Mouse (Mus musculus): Measurements from ENCODE around the gene Rnls. TPM values are rescaled to one million over a fixed set of nuclear protein-coding genes. Genes with fewer than 3 reads are reported as not detected.

Gene Rnls
- polyA plus RNA-seq, 1 experiment: 1.2 TPM

GRCm38 (mm10) chr19:33178367-33178766, 213.7 kb downstream of the Rnls start:
- Histone ChIP-seq H3K4me3 (ENCODE audit: insufficient read depth, low read length) (no peak overlapping the region), H3K27ac (ENCODE audit: insufficient read depth, low read length) (no peak overlapping the region), H3K4me1 (ENCODE audit: control insufficient read depth, insufficient read depth, low read length) (no peaks in the 10 kb centered on the region)
- TF ChIP-seq CTCF (IDR thresholded peaks at IDR 0.05; ENCODE audit: extremely low read depth, insufficient read depth, low read length) (no peak), POLR2A (IDR thresholded peaks at IDR 0.05; ENCODE audit: extremely low read depth, insufficient read depth, low read length) (no peak)

GRCm38 (mm10) chr19:33173991-33174390, 218.1 kb downstream of the Rnls start:
- Histone ChIP-seq H3K27ac (ENCODE audit: insufficient read depth, low read length) (no peak overlapping the region), H3K4me1 (ENCODE audit: control insufficient read depth, insufficient read depth, low read length) (no peaks in the 10 kb centered on the region), H3K4me3 (ENCODE audit: insufficient read depth, low read length) (no peak overlapping the region)
- no peak for TF ChIP-seq CTCF (IDR thresholded peaks at IDR 0.05; ENCODE audit: extremely low read depth, insufficient read depth, low read length)
- no peak for TF ChIP-seq POLR2A (IDR thresholded peaks at IDR 0.05; ENCODE audit: extremely low read depth, insufficient read depth, low read length)

- no peak for TF ChIP-seq POLR2A (IDR thresholded peaks at IDR 0.05; ENCODE audit: extremely low read depth, insufficient read depth, low read length)
- TF ChIP-seq CTCF (IDR thresholded peaks at IDR 0.05; ENCODE audit: extremely low read depth, insufficient read depth, low read length): no peak
- Histone ChIP-seq H3K27ac (ENCODE audit: insufficient read depth, low read length) (no peak overlapping the region), H3K4me3 (ENCODE audit: insufficient read depth, low read length) (no peak overlapping the region), H3K4me1 (ENCODE audit: control insufficient read depth, insufficient read depth, low read length) (no peaks in the 10 kb centered on the region)
These were observed 222.2 kb downstream of the Rnls start for GRCm38 (mm10) chr19:33169881-33170280.

- Histone ChIP-seq H3K4me1 (ENCODE audit: control insufficient read depth, insufficient read depth, low read length) (no peaks in the 10 kb centered on the region), H3K27ac (ENCODE audit: insufficient read depth, low read length) (no peak overlapping the region), H3K4me3 (ENCODE audit: insufficient read depth, low read length) (no peak overlapping the region)
- no peak for TF ChIP-seq CTCF (IDR thresholded peaks at IDR 0.05; ENCODE audit: extremely low read depth, insufficient read depth, low read length)
- no peak for TF ChIP-seq POLR2A (IDR thresholded peaks at IDR 0.05; ENCODE audit: extremely low read depth, insufficient read depth, low read length)
These were observed 224.4 kb downstream of the Rnls start for GRCm38 (mm10) chr19:33167528-33168264.

GRCm38 (mm10) chr19:33164801-33165200, 227.3 kb downstream of the Rnls start:
- no peaks in the 10 kb centered on the region for H3K4me1 ChIP-seq (ENCODE audit: control insufficient read depth, insufficient read depth, low read length)
- H3K27ac ChIP-seq (ENCODE audit: insufficient read depth, low read length): no peak overlapping the region
- TF ChIP-seq CTCF (IDR thresholded peaks at IDR 0.05; ENCODE audit: extremely low read depth, insufficient read depth, low read length) (no peak), POLR2A (IDR thresholded peaks at IDR 0.05; ENCODE audit: extremely low read depth, insufficient read depth, low read length) (no peak)
- no peak overlapping the region for H3K4me3 ChIP-seq (ENCODE audit: insufficient read depth, low read length)

GRCm38 (mm10) chr19:33161903-33162302, 230.2 kb downstream of the Rnls start:
- H3K4me3 ChIP-seq (ENCODE audit: insufficient read depth, low read length): no peak overlapping the region
- no peak overlapping the region for H3K27ac ChIP-seq (ENCODE audit: insufficient read depth, low read length)
- H3K4me1 ChIP-seq (ENCODE audit: control insufficient read depth, insufficient read depth, low read length): no peaks in the 10 kb centered on the region
- TF ChIP-seq POLR2A (IDR thresholded peaks at IDR 0.05; ENCODE audit: extremely low read depth, insufficient read depth, low read length) (no peak), CTCF (IDR thresholded peaks at IDR 0.05; ENCODE audit: extremely low read depth, insufficient read depth, low read length) (no peak)

- Histone ChIP-seq H3K27ac (ENCODE audit: insufficient read depth, low read length) (no peak overlapping the region), H3K4me3 (ENCODE audit: insufficient read depth, low read length) (no peak overlapping the region), H3K4me1 (ENCODE audit: control insufficient read depth, insufficient read depth, low read length) (no peaks in the 10 kb centered on the region)
- no peak for TF ChIP-seq POLR2A (IDR thresholded peaks at IDR 0.05; ENCODE audit: extremely low read depth, insufficient read depth, low read length)
- no peak for TF ChIP-seq CTCF (IDR thresholded peaks at IDR 0.05; ENCODE audit: extremely low read depth, insufficient read depth, low read length)
These were observed 232.2 kb downstream of the Rnls start for GRCm38 (mm10) chr19:33159897-33160296.

GRCm38 (mm10) chr19:33159192-33159591, 232.9 kb downstream of the Rnls start:
- Histone ChIP-seq H3K4me3 (ENCODE audit: insufficient read depth, low read length) (no peak overlapping the region), H3K4me1 (ENCODE audit: control insufficient read depth, insufficient read depth, low read length) (no peaks in the 10 kb centered on the region), H3K27ac (ENCODE audit: insufficient read depth, low read length) (no peak overlapping the region)
- TF ChIP-seq CTCF (IDR thresholded peaks at IDR 0.05; ENCODE audit: extremely low read depth, insufficient read depth, low read length): no peak
- no peak for TF ChIP-seq POLR2A (IDR thresholded peaks at IDR 0.05; ENCODE audit: extremely low read depth, insufficient read depth, low read length)

GRCm38 (mm10) chr19:33158234-33158633, 233.9 kb downstream of the Rnls start:
- Histone ChIP-seq H3K4me3 (ENCODE audit: insufficient read depth, low read length) (no peak overlapping the region), H3K27ac (ENCODE audit: insufficient read depth, low read length) (no peak overlapping the region), H3K4me1 (ENCODE audit: control insufficient read depth, insufficient read depth, low read length) (no peaks in the 10 kb centered on the region)
- TF ChIP-seq CTCF (IDR thresholded peaks at IDR 0.05; ENCODE audit: extremely low read depth, insufficient read depth, low read length) (no peak), POLR2A (IDR thresholded peaks at IDR 0.05; ENCODE audit: extremely low read depth, insufficient read depth, low read length) (no peak)

GRCm38 (mm10) chr19:33148411-33148810, 243.7 kb downstream of the Rnls start:
- TF ChIP-seq CTCF (IDR thresholded peaks at IDR 0.05; ENCODE audit: extremely low read depth, insufficient read depth, low read length) (no peak), POLR2A (IDR thresholded peaks at IDR 0.05; ENCODE audit: extremely low read depth, insufficient read depth, low read length) (no peak)
- Histone ChIP-seq H3K4me3 (ENCODE audit: insufficient read depth, low read length) (no peak overlapping the region), H3K27ac (ENCODE audit: insufficient read depth, low read length) (no peak overlapping the region), H3K4me1 (ENCODE audit: control insufficient read depth, insufficient read depth, low read length) (no peaks in the 10 kb centered on the region)
